Mouse (Mus musculus) heart, postnatal 4 days (tissue): ENCODE measurements around the gene Hif1an. TPM values are rescaled to one million over a fixed set of nuclear protein-coding genes. Genes with fewer than 3 reads are reported as not detected.

Experiments
- DNase-seq: peaks from one replicate; pipeline ENCODE4 v3.0.0; 2021
- total RNA-seq, 2 experiments: library from RNA; stranded (reverse); gene quantifications; 2 replicates each; pipeline ENCODE4 v1.2.3; 2021

The Hif1an gene
- total RNA-seq = 10 to 100 TPM; 43.7 to 44.5 TPM

DNA sequence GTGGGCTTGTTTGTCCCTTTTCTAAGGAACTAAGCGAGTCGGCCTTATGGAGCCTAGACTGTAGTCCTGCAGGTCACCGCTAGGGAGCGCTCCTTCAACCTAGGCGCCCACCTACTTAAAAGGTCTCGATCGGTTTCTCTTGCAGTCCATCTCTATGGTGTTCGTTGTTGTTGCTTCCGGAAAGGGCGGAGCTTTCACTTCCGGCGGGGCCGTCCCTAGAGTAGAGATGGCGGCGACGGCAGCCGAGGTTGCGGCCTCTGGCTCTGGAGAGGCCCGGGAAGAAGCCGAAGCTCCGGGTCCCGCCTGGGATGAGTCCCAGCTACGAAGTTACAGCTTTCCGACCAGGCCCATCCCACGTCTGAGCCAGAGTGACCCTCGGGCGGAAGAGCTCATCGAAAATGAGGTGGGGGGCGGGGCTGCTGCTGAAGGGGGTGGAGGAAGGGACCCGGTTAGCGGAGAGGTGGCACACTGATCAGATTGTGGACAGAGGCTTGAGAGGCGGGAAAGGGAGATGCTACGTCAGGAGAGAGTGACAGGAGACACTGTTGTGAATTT is at the start of gene Hif1an:
TSS of gene Hif1an (plus strand) at position 199 of the 555 bp plus-strand sequence.
- DNase-seq = peak; percentile 96

GRCm38 (mm10) chr19:44513054-44513833 is 49.4 kb upstream of the Hif1an start:
- DNase-seq = no peak

DNA sequence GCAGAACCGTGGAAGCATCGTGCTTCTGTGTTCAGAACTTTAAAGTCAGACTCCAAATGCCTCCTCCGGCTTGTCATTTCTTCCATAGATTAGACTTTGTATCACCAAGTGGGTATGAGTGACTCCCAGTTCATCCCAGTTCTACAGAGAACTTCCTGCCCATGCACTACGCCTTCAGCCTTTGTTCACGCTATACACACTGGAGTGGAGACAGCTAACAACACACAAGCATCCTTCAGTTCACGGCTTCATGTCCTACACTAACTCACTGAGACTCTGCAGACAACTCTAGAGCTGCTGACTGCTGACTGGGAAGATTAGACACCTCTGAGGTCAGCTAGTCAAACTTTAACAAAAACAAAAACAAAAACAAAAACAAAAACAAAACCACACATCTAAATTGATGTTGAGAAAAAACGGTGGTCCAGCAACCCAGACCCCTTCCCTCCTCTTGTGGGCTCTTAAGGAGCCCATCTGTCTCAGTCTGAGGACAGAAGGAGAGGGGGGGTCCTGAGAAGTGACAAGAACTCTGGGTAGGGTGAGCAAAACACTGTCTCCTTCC is 48.6 kb upstream of the Hif1an start:
- DNase-seq = no peak

DNA sequence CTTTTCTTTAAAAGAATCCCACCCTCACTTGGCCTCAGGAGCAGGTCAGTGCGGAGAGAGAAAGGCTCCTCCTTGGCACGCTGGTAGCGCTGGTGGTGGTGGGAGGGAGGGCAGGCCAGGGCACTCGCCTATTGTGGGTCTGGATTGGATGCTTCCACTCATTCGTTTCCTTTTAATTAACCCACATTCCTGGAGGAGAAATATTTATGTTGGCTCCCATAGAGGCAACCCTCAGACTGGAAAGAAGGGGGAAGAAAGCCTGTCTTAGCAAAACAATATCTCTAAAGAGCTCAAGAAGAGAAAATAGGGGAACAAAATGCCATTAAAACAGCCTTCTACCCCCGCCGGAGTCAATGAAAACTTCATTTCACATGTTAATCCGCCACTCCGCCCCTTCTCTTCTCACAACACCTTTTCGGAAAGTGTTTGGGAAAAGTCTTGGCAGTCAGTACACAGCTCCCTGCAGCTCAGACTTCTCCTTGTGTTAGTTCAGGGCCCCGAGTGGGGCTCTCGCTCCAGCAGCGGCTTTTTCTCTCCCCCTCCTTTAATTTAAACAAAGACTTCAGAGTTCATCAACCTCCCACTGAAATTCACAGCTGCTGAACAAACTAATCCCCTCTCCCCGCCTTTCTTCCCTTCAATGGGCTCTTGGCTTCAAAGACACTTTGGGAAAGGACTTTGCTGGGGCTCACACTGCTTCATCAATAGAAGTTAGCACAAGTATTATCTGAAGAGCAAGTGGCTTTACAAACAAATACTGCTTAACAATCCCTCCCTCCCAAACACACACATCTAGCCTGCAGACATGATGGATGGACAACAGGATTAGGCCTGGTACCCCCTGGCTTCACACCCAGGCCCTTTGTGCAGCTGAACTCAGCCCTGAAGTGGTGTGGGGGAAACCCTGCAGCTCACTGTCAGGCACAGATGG is 47.9 kb upstream of the Hif1an start:
- DNase-seq = no peak

GRCm38 (mm10) chr19:44515769-44516168 is 46.9 kb upstream of the Hif1an start:
- DNase-seq = no peak

DNA sequence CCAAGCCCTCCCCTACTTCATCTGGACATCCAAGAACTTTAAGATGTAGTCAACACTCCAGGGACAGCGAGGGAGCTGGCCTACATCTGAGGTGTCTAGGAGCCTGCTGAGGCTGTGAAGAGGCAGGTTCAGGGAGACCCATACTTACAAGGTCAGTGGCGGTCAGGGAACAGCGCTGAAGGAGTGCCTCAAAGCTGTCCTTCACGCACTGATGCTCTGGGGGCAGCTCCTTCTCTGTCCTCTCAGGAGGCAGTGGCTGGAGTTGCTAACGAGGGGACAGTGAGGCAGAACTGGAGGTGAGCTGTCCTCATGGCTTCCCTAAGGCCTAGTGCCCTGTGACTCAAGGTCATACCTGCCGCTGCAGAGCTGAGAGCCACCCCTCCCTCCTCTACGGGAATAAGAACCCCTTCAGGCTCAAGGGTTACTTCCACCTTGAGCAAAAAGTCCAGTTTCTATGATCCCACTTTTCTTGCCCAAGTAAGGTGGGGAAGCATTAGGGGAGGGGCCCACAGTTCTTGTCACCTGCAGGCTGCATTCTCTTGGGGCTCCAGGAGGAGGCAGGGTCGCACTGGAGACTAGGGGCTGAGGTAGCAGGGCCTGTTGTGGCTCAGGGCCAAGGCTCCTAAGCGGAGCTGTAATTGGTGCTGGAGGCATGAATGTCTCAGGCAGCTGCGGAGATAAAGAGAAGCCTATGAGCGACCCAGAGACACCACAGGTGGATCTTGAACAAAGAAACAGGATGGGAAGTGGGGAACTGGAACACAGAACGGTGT is 44.5 kb upstream of the Hif1an start:
- DNase-seq = peak; percentile 27

DNA sequence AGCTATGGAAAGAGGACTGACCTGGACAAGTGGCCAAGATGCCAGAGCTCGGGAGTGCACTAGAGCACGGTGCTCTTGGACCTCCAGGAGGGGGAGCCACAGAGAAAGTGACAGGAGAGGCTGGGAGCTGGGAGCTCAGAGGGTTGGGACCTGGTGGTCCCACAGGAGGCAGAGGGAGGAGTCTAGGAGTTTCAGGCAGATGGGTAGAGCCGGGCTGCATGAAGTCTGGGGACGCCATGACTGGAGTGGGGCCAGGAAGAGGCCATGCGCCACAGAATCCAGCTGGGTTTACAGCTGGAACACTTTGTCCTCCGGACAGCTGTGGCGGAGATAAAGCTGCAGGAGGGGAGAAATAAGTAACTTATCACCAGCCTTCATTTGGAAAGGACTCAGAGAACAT is 43.5 kb upstream of the Hif1an start:
- peak; percentile 74 for DNase-seq

- no peak for DNase-seq
These were observed 37.0 kb upstream of the Hif1an start for GRCm38 (mm10) chr19:44525551-44526205.

DNA sequence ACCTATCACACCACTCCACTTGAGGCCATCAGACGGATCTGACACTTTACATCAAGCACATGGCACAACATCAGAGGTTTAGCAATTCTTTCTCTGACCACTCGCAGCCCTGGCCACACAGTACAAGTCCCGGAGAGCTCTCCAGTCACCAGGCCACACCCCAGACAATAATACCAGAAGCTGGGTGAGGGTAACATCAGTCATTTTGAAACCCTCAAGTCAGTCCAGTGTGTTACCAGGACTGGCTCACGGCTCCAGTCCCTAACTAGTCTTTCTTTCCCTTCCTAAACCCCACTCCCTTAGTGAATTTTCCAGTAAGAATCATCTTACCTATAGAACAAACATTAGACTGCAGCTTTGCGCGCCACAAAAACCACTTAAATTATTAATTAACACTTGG is 32.6 kb upstream of the Hif1an start:
- DNase-seq = no peak

DNA sequence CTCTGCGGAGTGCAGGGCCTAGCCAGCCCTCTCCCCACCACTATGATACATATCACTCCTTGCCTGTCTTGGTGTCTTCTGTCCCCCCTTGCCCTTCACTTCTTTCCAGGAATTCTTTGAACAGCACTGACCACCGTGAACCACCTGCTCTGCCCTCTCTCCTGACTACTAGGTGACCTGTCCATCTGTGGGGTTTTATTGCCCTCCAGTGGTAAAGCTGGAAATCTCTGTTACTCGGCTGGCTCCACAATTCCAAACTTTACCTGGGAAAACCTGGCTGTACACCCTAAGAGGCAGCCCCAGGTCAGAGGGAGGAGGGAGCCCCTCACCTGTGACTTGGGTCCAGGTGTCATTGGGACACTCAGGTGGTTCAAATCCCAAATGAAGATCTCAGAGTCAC is 27.3 kb upstream of the Hif1an start:
- DNase-seq = no peak

DNA sequence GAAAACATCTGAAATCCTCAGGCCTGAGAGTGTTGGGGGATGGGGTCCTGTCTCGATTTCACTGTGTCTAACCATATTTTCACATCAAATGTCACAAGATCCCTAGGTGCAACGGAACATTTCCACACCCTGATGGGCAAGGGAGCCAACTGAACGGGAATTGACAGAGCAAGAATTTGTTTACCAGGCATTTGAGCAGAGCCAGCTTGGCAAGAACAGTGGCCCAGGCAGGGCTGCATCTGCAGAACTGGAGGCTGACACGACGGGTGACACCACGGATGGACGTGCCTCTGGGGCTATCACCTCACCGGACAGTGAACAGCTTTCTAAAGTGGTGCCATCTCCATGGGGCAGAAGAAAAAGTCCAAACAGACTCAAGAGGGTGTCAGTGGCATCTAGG is 25.2 kb upstream of the Hif1an start:
- DNase-seq = no peak

DNA sequence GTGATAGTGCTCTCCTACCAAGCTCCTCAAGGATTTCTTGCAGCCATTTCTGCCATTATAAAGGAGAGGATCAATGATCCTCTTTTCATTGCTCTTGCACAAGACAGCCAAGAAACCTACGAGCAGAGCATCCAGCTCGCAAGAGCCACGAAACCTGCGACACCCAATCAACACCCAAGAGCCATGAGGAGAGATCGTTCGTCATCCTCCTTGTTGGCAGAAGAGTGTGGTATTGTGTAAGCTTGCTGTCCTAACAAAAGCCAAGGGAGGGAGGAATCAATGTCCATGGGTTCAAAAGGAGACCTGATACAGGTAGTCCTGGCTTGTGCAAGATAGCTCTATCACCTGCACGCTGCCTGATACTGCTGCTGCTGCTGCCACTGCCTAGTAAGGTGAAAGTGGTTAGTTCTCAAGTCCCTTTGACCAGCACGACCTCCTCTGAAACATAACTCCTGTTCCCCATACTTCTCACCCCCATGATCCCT is 19.9 kb upstream of the Hif1an start:
- DNase-seq = no peak

- DNase-seq = no peak
These were observed 18.3 kb upstream of the Hif1an start for GRCm38 (mm10) chr19:44544372-44544771.

DNA sequence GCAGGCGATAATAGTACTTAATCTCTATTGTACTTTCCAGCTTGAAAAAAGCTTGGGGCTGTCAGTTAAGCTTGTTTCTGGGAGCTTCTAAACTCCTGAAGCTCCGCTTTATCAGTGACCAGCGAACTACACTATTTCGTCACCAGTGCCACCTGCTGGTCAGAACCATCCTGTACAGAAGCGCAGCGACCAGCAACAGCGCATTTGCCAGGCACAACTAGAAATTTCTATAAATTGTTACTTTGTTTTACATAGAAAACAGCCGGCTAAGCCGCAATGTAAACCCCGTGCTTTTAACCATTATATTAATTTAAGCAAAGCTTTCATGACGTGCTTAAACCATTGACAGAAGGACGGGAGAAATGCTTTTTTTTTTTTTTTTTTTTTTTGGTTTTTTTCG is 17.9 kb upstream of the Hif1an start:
- DNase-seq = peak; percentile 86

- peak; percentile 62 for DNase-seq
These were observed 17.2 kb upstream of the Hif1an start, which contains the start of gene Sec31b for GRCm38 (mm10) chr19:44545321-44546041. Gene Sec31b (minus strand): TSS chr19:44545864.

GRCm38 (mm10) chr19:44552731-44553130 is 9.9 kb upstream of the Hif1an start, which contains the start of gene Gm20538:
Gene Gm20538 (minus strand): TSS chr19:44552831.
- DNase-seq = no peak

DNA sequence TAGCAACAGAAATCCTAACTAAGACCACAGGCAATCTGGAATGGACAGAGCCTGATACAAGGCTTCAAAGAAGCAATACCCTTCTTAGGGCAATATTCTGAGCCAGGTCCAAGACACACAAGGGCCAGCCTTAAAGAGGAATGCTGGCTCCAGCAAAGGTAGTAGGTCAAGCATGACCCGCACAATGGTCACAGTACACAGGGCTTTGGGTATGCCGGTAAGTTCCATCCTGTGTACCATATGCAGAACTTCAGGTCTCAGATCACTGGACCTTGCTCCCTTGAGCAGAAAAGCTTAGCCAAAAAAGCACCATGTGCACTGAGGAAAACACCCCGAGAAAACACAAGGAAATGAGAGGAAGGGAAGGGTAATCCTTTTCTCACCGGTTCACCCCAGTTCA is 9.4 kb upstream of the Hif1an start:
- no peak for DNase-seq

DNA sequence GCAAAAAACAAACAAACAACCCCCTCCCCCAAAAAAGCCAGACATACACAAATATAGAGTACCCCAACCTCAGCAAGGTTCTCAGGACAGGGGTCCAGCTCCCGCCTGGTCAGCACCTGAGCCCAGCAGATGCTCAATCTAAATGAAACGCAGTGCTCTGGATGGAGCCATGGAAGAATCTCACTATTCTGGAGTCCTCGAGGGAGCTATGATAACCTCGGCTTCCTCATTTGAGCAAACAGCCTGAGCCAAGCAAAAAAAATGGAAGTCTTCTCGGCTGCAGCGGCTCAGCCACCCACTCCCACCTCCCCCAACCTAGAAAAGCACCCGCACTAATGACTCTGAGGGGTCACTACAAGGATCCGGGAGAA is 8.2 kb upstream of the Hif1an start:
- no peak for DNase-seq

GRCm38 (mm10) chr19:44554861-44555590 is 7.6 kb upstream of the Hif1an start, which contains the start of gene Ndufb8:
Gene Ndufb8 (minus strand): TSS chr19:44555440.
- DNase-seq = peak; percentile 98

- no peak for DNase-seq
These were observed 1.4 kb downstream of the Hif1an start for GRCm38 (mm10) chr19:44564006-44564405.
